Mouse (Mus musculus) thymus, adult 2 months (tissue): Measurements from ENCODE around the gene Tdgf1. TPM values are rescaled to one million over a fixed set of nuclear protein-coding genes. Genes with fewer than 3 reads are reported as not detected.

Source experiments
- DNase-seq: peaks from one replicate; pipeline ENCODE4 v3.0.0; 2021
- H3K27ac ChIP-seq: fragments of 200-500 bp; 2 replicates; pipeline ENCODE4 v1.5.1; 2012; ENCODE audit warnings: low read length, control low read depth; ENCODE audit not compliant: control insufficient read depth, insufficient read depth
- H3K27me3 ChIP-seq: fragments of 200-500 bp; 2 replicates; pipeline ENCODE4 v1.6.1; 2012; ENCODE audit warnings: mild to moderate bottlenecking, low read length, moderate library complexity, mixed read lengths; ENCODE audit not compliant: control insufficient read depth, insufficient read depth
- H3K36me3 ChIP-seq: fragments of 200-500 bp; 2 replicates; pipeline ENCODE4 v1.6.1; 2012; ENCODE audit warnings: mild to moderate bottlenecking, low read length, moderate library complexity; ENCODE audit not compliant: control insufficient read depth, insufficient read depth
- H3K4me1 ChIP-seq: fragments of 200-500 bp; replicated peaks from 2 replicates; pipeline ENCODE4 v1.6.1; 2012; ENCODE audit warnings: low read length; ENCODE audit not compliant: control insufficient read depth, insufficient read depth
- H3K4me3 ChIP-seq: fragments of 200-500 bp; 2 replicates; pipeline ENCODE4 v1.5.1; 2012; ENCODE audit warnings: mild to moderate bottlenecking, low read length, control low read depth, moderate library complexity; ENCODE audit not compliant: control insufficient read depth, insufficient read depth
- CTCF ChIP-seq: fragments of 200-500 bp; IDR thresholded peaks from 2 replicates; pipeline ENCODE4 v1.5.1; 2012; ENCODE audit warnings: mild to moderate bottlenecking, control low read depth, low read length, moderate library complexity, borderline replicate concordance; ENCODE audit not compliant: control insufficient read depth, poor library complexity, insufficient read depth; ENCODE audit errors: extremely low read depth
- POLR2A ChIP-seq: fragments of 200-500 bp; IDR thresholded peaks from 2 replicates; pipeline ENCODE4 v1.6.1; 2012; ENCODE audit warnings: mild to moderate bottlenecking, low read length, control low read depth, moderate library complexity; ENCODE audit not compliant: control insufficient read depth, poor library complexity, insufficient read depth; ENCODE audit errors: extremely low read depth
- WGBS: fragments of 180-500 bp; shearing (Covaris S2); methylation state at CpG from one replicate; pipeline ENCODE4 v1.1.7; 2018; 5-methylcytosine and 5-hydroxymethylcytosine counted together
- polyA plus RNA-seq: library from polyadenylated mRNA; depleted of rRNA; stranded (reverse); fragments of >200 nt; gene quantifications from 2 replicates; pipeline ENCODE4 v1.2.3, GENCODE M21; 2012

Gene Tdgf1
- polyA plus RNA-seq, 1 experiment, result 0.47 TPM

GRCm38 (mm10) chr9:110955962-110956361, 10.0 kb upstream of the Tdgf1 start:
- TF ChIP-seq CTCF (no peak), POLR2A (no peak)
- WGBS, result 91% methylated on average over 6 of the region's 6 CpGs
- Histone ChIP-seq H3K4me1 (peaks cover 15% of the 10 kb centered on the region; the same call in 1 of the 2 replicates), H3K27me3 (no peaks in the 10 kb centered on the region), H3K27ac (no peak overlapping the region), H3K36me3 (no peaks in the 10 kb centered on the region), H3K4me3 (no peak overlapping the region)
- DNase-seq, result no peak

- Histone ChIP-seq H3K27ac (no peak overlapping the region), H3K27me3 (no peaks in the 10 kb centered on the region), H3K4me1 (peaks cover 15% of the 10 kb centered on the region; the same call in 1 of the 2 replicates), H3K36me3 (no peaks in the 10 kb centered on the region), H3K4me3 (no peak overlapping the region)
- TF ChIP-seq CTCF, result no peak
- 76% methylated on average over 2 of the region's 2 CpGs for WGBS
- no peak for DNase-seq
These were observed 8.9 kb upstream of the Tdgf1 start for GRCm38 (mm10) chr9:110954681-110955445.

DNA sequence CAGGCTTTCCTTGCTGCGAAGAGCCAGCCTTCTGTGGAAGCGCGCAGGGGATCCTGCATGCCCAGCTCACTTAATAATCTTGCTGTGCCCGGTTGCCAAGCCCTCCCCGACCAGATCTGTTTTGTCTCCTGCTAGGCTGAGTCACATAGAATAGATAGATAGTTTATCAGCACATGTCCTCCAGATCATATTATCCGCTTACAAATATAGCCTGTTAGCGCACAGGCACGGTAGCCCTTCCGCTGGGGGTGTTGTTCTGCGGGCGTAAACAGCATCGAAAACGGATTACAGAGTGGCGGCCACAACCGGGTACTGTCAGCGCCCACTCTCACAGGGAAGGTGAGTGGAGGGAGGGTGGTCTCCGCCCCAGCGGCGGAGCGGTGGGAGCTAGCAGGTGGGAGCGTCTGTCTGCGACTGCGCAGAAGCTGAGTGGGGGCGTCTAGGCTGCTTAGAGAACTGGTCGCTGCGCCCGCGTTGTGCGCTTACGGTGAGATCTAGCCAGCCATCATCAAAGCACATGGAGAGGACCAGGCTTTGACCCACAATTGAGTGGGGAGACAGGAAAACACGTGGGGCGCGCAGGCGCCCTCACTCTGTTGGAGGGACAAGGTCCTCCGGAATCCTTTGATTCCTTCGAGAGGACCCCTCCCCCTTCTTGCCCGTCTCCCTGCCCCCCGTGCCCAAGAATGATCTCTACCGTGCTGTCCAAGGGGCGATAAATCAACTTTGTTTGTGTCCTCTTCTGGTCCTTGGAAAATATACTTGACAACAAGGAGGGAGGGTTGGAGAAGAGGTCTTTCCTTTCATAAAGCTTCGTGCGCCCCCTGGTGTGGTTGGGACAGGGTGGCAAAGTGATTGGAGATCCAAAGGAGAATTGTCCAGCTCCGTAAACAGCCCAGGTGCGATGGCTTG, 7.8 kb upstream of the Tdgf1 start:
- peak; percentile 81 for DNase-seq
- Histone ChIP-seq H3K4me1 (peaks cover 15% of the 10 kb centered on the region; the same call in 1 of the 2 replicates), H3K4me3 (peak overlapping the region; percentile 66), H3K27me3 (no peaks in the 10 kb centered on the region), H3K36me3 (no peaks in the 10 kb centered on the region), H3K27ac (no peak overlapping the region)
- TF ChIP-seq CTCF (peak; percentile 25; the same call in 1 of the 2 replicates), POLR2A (no peak)
- 7% methylated on average over 44 of the region's 44 CpGs for WGBS

- Histone ChIP-seq H3K4me1 (peaks cover 15% of the 10 kb centered on the region; the same call in 1 of the 2 replicates), H3K27me3 (no peaks in the 10 kb centered on the region), H3K4me3 (no peak overlapping the region), H3K27ac (no peak overlapping the region), H3K36me3 (no peaks in the 10 kb centered on the region)
- TF ChIP-seq POLR2A (no peak), CTCF (no peak)
- WGBS, result 66% methylated on average over 5 of the region's 5 CpGs
- DNase-seq, result no peak
These were observed 7.1 kb upstream of the Tdgf1 start for GRCm38 (mm10) chr9:110952931-110953549.

- H3K4me3 ChIP-seq, result no peak overlapping the region
- H3K4me1 ChIP-seq, result peaks cover 15% of the 10 kb centered on the region; the same call in 1 of the 2 replicates
- TF ChIP-seq POLR2A (no peak), CTCF (no peak)
- H3K27me3 ChIP-seq, result no peaks in the 10 kb centered on the region
- no peak overlapping the region for H3K27ac ChIP-seq
- no peak for DNase-seq
- H3K36me3 ChIP-seq, result no peaks in the 10 kb centered on the region
- 54% methylated on average over 6 of the region's 6 CpGs for WGBS
These were observed 6.4 kb upstream of the Tdgf1 start for GRCm38 (mm10) chr9:110952398-110952797.

- Histone ChIP-seq H3K4me1 (peaks cover 18% of the 10 kb centered on the region), H3K4me3 (no peak overlapping the region), H3K27me3 (no peaks in the 10 kb centered on the region), H3K27ac (no peak overlapping the region), H3K36me3 (no peaks in the 10 kb centered on the region)
- TF ChIP-seq POLR2A (no peak), CTCF (no peak)
- WGBS, result 80% methylated on average over 13 of the region's 13 CpGs
- DNase-seq, result no peak
These were observed 5.9 kb upstream of the Tdgf1 start for GRCm38 (mm10) chr9:110951866-110952265.
